Mouse (Mus musculus): ENCODE results near the gene Rcn3.

DNA sequence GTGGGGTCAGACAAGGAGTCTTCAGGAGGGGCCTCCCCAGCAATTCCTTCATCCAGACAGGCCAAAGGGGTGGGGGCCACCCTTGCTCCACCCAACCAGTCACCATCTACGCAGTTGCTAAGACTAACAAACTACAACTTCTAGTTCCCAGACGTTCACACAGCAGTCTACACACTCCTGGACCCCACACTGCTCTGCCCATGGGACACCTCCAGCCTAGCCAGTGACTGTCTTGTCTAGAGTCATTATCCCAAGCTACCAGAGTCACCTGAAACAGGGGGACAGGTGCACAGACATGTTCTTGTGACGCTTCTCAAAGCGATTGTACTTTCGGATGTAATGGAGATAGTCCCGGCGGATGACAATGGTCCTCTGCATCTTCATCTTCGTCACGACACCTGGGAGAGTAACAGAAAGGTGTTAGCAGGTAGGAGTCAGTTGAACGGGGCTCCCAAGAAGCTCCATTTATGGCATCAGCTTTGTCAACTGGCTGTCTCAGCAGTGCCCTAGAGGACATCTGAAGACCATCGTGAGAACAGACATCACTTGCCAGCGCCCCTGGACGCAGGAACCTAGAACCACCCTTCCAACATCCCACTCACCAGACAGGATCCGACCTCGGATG lies 30.7 kb upstream of the Rcn3 start:
- TF ChIP-seq MYOG (IDR thresholded peaks at IDR 0.05; ENCODE audit: control insufficient read depth in 1 of 3, insufficient read depth in 1 of 3, insufficient read length in 2 of 3, low read depth in 2 of 3) (no peak), POLR2A (IDR thresholded peaks at IDR 0.05; ENCODE audit: insufficient read length, low read depth) (no peak)

Data from myocyte (in vitro differentiated cells).